Mouse (Mus musculus) kidney, postnatal 10 days (tissue): ENCODE data around the gene Trio.

ENCODE experiments used
- DNase-seq: peaks from one replicate; pipeline ENCODE4 v3.0.0; 2021; ENCODE audit warnings: mixed read lengths

Trio gene

GRCm38 (mm10) chr15:27788122-27788759 lies 237.4 kb downstream of the Trio start:
- no peak for DNase-seq

- DNase-seq: no peak
These were observed 238.5 kb downstream of the Trio start for GRCm38 (mm10) chr15:27787151-27787550.

GRCm38 (mm10) chr15:27786418-27786817 lies 239.2 kb downstream of the Trio start:
- DNase-seq: no peak

GRCm38 (mm10) chr15:27785280-27786001 lies 240.2 kb downstream of the Trio start:
- DNase-seq: peak; percentile 80

- peak; percentile 86 for DNase-seq
These were observed 241.5 kb downstream of the Trio start for GRCm38 (mm10) chr15:27784126-27784563.

GRCm38 (mm10) chr15:27783541-27784125 lies 242.0 kb downstream of the Trio start:
- peak; percentile 63 for DNase-seq

GRCm38 (mm10) chr15:27783092-27783491 lies 242.6 kb downstream of the Trio start:
- no peak for DNase-seq

GRCm38 (mm10) chr15:27782383-27783036 lies 243.1 kb downstream of the Trio start:
- DNase-seq: peak; percentile 78

GRCm38 (mm10) chr15:27779827-27780226 lies 245.8 kb downstream of the Trio start:
- DNase-seq: no peak

- DNase-seq: peak; percentile 51
These were observed 246.2 kb downstream of the Trio start for GRCm38 (mm10) chr15:27779398-27779797.

- no peak for DNase-seq
These were observed 247.4 kb downstream of the Trio start for GRCm38 (mm10) chr15:27778256-27778655.

- peak; percentile 55 for DNase-seq
These were observed 248.0 kb downstream of the Trio start for GRCm38 (mm10) chr15:27777455-27778190.

GRCm38 (mm10) chr15:27774481-27774880 lies 251.2 kb downstream of the Trio start:
- no peak for DNase-seq

- DNase-seq: no peak
These were observed 253.5 kb downstream of the Trio start for GRCm38 (mm10) chr15:27772125-27772627.

GRCm38 (mm10) chr15:27771581-27771980 lies 254.1 kb downstream of the Trio start:
- peak; percentile 27 for DNase-seq

GRCm38 (mm10) chr15:27770513-27771196 lies 255.0 kb downstream of the Trio start:
- DNase-seq: no peak

GRCm38 (mm10) chr15:27761416-27761815 lies 264.2 kb downstream of the Trio start:
- no peak for DNase-seq

GRCm38 (mm10) chr15:27760655-27761054 lies 265.0 kb downstream of the Trio start:
- DNase-seq: no peak

GRCm38 (mm10) chr15:27759890-27760289 lies 265.8 kb downstream of the Trio start:
- DNase-seq: no peak

GRCm38 (mm10) chr15:27758680-27759079 lies 267.0 kb downstream of the Trio start:
- no peak for DNase-seq

- no peak for DNase-seq
These were observed 269.2 kb downstream of the Trio start for GRCm38 (mm10) chr15:27756426-27756825.
